Mouse (Mus musculus): ENCODE results near the gene Rpe. TPM values are rescaled to one million over a fixed set of nuclear protein-coding genes. Genes with fewer than 3 reads are reported as not detected.
A peak's percentile ranks its signal among the peaks of the same experiment; 100 is the strongest.

The Rpe gene
- 39.4 and 43.8 TPM in 2 replicates for polyA plus RNA-seq (2015; fragmentation: Nextera tagmentation; extraction: Ambion mirVana)

DNA sequence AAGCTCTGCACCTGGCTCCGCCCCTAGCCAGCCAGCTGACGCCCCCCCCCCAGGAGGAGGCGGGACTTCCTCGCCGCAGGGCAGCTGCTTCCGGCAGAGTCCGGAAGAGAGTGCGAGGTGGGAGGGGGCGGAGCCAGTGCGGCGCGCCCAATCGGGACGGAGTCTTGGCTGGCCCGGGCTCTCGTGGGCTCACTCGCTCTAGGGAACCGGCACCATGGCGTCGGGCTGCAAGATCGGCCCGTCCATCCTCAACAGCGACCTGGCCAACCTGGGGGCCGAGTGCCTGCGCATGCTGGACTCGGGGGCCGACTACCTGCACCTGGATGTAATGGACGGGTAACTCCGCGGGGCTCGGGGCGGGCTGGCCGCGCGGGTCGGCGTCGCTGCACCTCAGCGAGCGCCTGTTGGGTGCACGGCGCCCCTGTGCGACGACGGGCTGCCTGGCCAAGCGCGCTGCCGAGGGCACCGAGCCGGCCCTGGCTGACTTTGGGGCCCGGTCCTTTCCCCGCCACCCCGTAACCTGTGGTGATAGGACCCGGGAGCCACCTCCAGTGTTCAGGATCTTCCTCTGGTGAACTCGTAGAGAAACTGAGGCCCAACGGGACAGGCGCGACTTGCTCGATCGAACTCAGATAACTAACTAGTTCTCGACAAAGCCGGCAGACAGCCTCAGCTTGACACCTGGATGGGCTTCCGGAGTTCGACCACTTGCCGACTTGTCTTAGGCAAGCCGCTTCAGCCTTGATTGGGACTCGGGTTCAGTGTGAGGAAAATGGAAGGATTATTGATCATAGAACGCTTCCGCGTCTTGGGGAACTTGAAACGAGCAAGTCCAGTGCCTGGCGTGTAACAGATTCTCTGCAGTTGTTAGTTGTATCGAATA, at the start of gene Rpe:
Gene Rpe (plus strand): TSS at position 139 of the 883 bp plus-strand sequence.
- H3K27ac ChIP-seq (ENCODE audit: low read length) = peak within 1 kb of the TSS; percentile 68
- no peaks in the 10 kb centered on the region for H3K27me3 ChIP-seq (replicated peaks; ENCODE audit: control insufficient read depth, insufficient read depth, low read length)
- H3K9ac ChIP-seq (replicated peaks; ENCODE audit: low read depth, low read length) = peak within 1 kb of the TSS; percentile 79
- H3K9me3 ChIP-seq (ENCODE audit: control insufficient read depth, low read length) = no peaks in the 10 kb centered on the region
- WGBS = under 1% methylated on average over 73 of the region's 73 CpGs
- peak within 1 kb of the TSS; percentile 71 for H3K4me2 ChIP-seq (ENCODE audit: low read length)
- ATAC-seq = peak; percentile 100
- peak within 1 kb of the TSS; percentile 85 for H3K4me3 ChIP-seq (replicated peaks; ENCODE audit: low read length)
- H3K36me3 ChIP-seq (ENCODE audit: control insufficient read depth, insufficient read depth) = no peaks in the 10 kb centered on the region
- H3K4me1 ChIP-seq (replicated peaks; ENCODE audit: control insufficient read depth, insufficient read depth, low read length) = peaks cover 9% of the 10 kb centered on the region

DNA sequence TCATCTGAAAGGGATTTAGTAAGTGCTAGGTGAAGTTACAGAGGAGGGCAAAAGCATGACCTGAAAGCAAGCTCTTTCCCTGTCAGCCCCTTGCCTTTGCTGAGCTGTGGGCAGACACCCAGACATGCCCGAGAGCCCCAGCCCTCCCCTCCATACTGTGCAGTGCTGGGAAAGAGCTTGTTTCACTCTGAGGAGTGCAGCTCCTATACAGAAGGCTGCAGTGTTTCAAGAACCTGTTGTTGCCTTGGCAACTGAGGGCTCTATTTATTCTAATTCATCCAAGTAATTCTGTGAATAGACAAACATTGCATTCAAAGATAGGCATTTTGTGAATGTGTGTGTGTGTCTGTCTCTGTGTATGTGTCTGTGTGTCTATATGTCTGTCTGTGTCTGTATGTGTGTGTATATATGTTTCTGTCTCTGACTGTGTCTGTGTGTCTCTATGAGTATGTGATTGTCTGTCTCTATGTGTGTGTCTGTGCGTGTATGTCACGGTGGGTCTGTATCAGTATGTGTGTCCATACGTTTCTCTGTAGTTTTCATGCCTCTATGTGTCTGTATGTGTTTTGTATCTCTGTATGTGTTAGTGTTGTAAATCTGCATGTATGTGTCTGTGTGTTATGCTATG, 45.4 kb upstream of the Rpe start:
- Histone ChIP-seq H3K4me1 (replicated peaks; ENCODE audit: control insufficient read depth, insufficient read depth, low read length) (peaks cover 6% of the 10 kb centered on the region), H3K27me3 (replicated peaks; ENCODE audit: control insufficient read depth, insufficient read depth, low read length) (no peaks in the 10 kb centered on the region), H3K9ac (replicated peaks; ENCODE audit: low read depth, low read length) (no peak overlapping the region), H3K27ac (ENCODE audit: low read length) (peak overlapping the region; percentile 46; the same call in 1 of the 2 replicates), H3K9me3 (ENCODE audit: control insufficient read depth, low read length) (no peaks in the 10 kb centered on the region), H3K36me3 (ENCODE audit: control insufficient read depth, insufficient read depth) (no peaks in the 10 kb centered on the region), H3K4me3 (replicated peaks; ENCODE audit: low read length) (no peak overlapping the region), H3K4me2 (ENCODE audit: low read length) (peak overlapping the region; percentile 11; the same call in 1 of the 2 replicates)
- ATAC-seq = peak; percentile 98
- WGBS = 6% methylated on average over 4 of the region's 4 CpGs

DNA sequence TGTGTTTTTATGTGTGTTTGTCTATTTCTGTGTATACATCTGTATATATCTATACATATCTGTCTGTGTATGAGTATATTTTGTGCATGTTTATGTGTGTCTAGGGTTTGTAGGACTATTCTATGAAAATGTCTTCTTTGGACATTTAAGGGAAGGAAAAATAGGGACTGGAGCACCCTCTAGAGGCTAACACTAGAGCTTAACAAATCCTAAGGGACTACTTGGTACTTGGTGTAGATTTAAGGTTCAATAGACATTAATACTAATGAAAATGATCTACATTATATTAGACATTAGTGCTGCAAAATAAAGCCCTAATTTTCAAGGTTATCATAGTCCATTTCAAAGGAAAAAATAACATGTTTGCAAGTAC, 44.9 kb upstream of the Rpe start:
- no peaks in the 10 kb centered on the region for H3K9me3 ChIP-seq (ENCODE audit: control insufficient read depth, low read length)
- H3K4me1 ChIP-seq (replicated peaks; ENCODE audit: control insufficient read depth, insufficient read depth, low read length) = peaks cover 6% of the 10 kb centered on the region
- no peak overlapping the region for H3K9ac ChIP-seq (replicated peaks; ENCODE audit: low read depth, low read length)
- no peaks in the 10 kb centered on the region for H3K36me3 ChIP-seq (ENCODE audit: control insufficient read depth, insufficient read depth)
- ATAC-seq = peak; percentile 82
- no peak overlapping the region for H3K4me2 ChIP-seq (ENCODE audit: low read length)
- no peak overlapping the region for H3K27ac ChIP-seq (ENCODE audit: low read length)
- no peaks in the 10 kb centered on the region for H3K27me3 ChIP-seq (replicated peaks; ENCODE audit: control insufficient read depth, insufficient read depth, low read length)
- no peak overlapping the region for H3K4me3 ChIP-seq (replicated peaks; ENCODE audit: low read length)

DNA sequence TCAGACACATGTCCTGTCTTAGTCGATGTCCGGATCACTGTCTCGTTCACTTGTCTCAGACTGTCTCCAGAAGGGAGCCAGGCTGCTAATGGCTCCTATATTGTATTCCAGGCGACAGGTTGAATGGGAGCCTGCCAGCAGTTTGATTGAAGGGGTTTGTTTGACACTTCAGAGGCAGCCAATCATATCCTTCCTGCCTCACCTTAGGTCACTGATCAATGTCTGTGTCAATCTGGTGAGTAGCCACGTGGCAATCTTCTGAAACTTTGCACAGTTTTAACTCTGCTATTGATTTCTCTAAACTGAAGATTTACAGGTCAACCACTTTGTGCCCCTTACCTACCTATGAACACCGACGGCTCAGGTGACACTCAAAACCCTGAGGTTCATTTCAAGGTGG, 29.2 kb upstream of the Rpe start:
- Histone ChIP-seq H3K9ac (replicated peaks; ENCODE audit: low read depth, low read length) (no peak overlapping the region), H3K9me3 (ENCODE audit: control insufficient read depth, low read length) (no peaks in the 10 kb centered on the region), H3K27me3 (replicated peaks; ENCODE audit: control insufficient read depth, insufficient read depth, low read length) (no peaks in the 10 kb centered on the region), H3K36me3 (ENCODE audit: control insufficient read depth, insufficient read depth) (no peaks in the 10 kb centered on the region), H3K27ac (ENCODE audit: low read length) (no peak overlapping the region), H3K4me1 (replicated peaks; ENCODE audit: control insufficient read depth, insufficient read depth, low read length) (no peaks in the 10 kb centered on the region), H3K4me2 (ENCODE audit: low read length) (no peak overlapping the region), H3K4me3 (replicated peaks; ENCODE audit: low read length) (no peak overlapping the region)
- no peak for ATAC-seq
- WGBS = 62% methylated on average over 7 of the region's 7 CpGs

DNA sequence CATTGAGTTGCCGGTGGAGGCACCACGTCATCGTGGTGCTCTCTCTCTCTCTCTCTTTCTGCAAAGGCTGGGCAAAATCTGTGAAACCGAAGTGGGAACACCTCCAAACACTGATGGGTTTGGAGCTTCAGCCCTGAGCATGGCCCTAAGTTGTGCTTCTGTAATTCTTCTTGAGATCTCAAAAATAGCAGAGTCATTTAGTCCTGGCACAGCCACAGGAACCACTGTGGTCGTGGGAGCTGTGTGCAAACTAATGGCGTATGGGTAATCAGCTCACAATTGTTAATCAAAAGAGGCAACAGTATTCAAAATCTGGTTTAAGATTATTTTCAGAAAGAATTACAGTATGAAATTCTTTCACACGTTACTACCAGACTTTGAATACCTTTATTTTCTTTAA, 27.8 kb upstream of the Rpe start:
- WGBS = 85% methylated on average over 7 of the region's 7 CpGs
- ATAC-seq = no peak
- no peak overlapping the region for H3K4me2 ChIP-seq (ENCODE audit: low read length)

DNA sequence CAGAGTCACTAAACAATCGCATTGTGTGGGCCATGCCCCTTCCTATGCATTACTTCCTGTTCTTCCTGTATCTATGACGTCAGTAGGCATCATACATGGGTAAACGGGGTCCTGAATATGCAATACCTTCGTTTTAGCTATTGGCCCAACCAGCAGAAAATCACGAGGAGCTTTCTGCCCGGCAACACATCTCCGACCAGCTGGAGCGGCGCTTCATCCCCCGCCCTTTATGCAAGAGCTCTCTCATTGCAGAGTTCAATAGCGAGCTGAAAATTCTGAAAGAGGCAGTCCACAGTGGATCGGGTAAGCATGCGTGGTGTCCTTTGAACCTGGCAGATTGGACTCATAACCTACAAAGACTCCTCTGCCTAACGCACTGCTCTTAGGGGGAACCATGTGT, 22.7 kb upstream of the Rpe start:
- Histone ChIP-seq H3K4me2 (ENCODE audit: low read length) (no peak overlapping the region), H3K9me3 (ENCODE audit: control insufficient read depth, low read length) (no peaks in the 10 kb centered on the region), H3K4me3 (replicated peaks; ENCODE audit: low read length) (no peak overlapping the region), H3K27ac (ENCODE audit: low read length) (no peak overlapping the region), H3K4me1 (replicated peaks; ENCODE audit: control insufficient read depth, insufficient read depth, low read length) (no peaks in the 10 kb centered on the region), H3K9ac (replicated peaks; ENCODE audit: low read depth, low read length) (no peak overlapping the region), H3K27me3 (replicated peaks; ENCODE audit: control insufficient read depth, insufficient read depth, low read length) (no peaks in the 10 kb centered on the region), H3K36me3 (ENCODE audit: control insufficient read depth, insufficient read depth) (no peaks in the 10 kb centered on the region)
- ATAC-seq = no peak
- WGBS = 63% methylated on average over 14 of the region's 14 CpGs

More for the DNA sequence above, 27.8 kb upstream of the Rpe start:
- H3K36me3 ChIP-seq (ENCODE audit: control insufficient read depth, insufficient read depth) = no peaks in the 10 kb centered on the region
- no peak overlapping the region for H3K4me3 ChIP-seq (replicated peaks; ENCODE audit: low read length)
- no peak overlapping the region for H3K27ac ChIP-seq (ENCODE audit: low read length)
- no peak overlapping the region for H3K9ac ChIP-seq (replicated peaks; ENCODE audit: low read depth, low read length)
- no peaks in the 10 kb centered on the region for H3K27me3 ChIP-seq (replicated peaks; ENCODE audit: control insufficient read depth, insufficient read depth, low read length)
- no peaks in the 10 kb centered on the region for H3K4me1 ChIP-seq (replicated peaks; ENCODE audit: control insufficient read depth, insufficient read depth, low read length)
- no peaks in the 10 kb centered on the region for H3K9me3 ChIP-seq (ENCODE audit: control insufficient read depth, low read length)

DNA sequence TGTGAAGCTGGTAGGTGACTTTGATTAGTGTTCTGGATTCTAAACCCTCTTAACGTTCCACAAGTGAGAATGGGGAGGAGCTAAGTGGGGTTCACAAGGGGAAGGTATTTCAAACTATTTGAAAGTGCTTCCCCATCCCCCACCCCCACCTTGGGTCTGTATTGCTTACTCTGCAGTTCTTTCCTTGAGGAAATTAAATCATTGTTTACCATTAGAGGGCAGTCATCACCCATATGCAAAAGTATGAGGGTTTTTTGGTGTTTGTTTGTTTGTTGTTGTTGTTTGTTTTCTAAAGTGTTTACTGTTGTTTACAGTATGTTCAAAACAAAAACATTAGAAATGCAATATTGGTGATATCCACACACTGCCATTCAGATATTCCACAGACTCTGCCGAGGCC, 22.0 kb upstream of the Rpe start:
- H3K4me2 ChIP-seq (ENCODE audit: low read length) = no peak overlapping the region
- H3K4me1 ChIP-seq (replicated peaks; ENCODE audit: control insufficient read depth, insufficient read depth, low read length) = no peaks in the 10 kb centered on the region
- H3K9me3 ChIP-seq (ENCODE audit: control insufficient read depth, low read length) = no peaks in the 10 kb centered on the region
- H3K36me3 ChIP-seq (ENCODE audit: control insufficient read depth, insufficient read depth) = no peaks in the 10 kb centered on the region
- no peak overlapping the region for H3K9ac ChIP-seq (replicated peaks; ENCODE audit: low read depth, low read length)
- 12% methylated on average over 2 of the region's 2 CpGs for WGBS
- H3K27ac ChIP-seq (ENCODE audit: low read length) = no peak overlapping the region
- H3K4me3 ChIP-seq (replicated peaks; ENCODE audit: low read length) = no peak overlapping the region
- no peak for ATAC-seq
- no peaks in the 10 kb centered on the region for H3K27me3 ChIP-seq (replicated peaks; ENCODE audit: control insufficient read depth, insufficient read depth, low read length)

DNA sequence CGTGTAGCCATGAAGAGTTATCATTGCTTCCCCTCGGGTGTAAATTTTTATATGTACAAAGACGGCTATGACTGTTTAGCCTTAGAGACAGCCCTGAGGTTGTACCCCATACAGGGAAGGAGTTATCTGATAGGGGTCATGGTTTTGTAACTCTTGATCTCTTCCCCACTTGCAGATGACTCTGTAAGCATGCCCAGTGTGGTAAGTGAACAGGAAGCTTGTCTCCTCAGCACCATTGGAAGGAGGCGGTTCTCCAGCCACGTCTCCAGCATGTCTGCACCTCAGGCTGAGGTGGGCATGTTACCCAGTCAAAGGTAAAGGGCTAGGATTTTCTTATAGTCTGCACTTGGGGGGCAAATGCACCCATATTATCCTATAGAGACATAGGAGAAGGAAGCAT, 17.7 kb upstream of the Rpe start:
- no peak overlapping the region for H3K27ac ChIP-seq (ENCODE audit: low read length)
- no peak overlapping the region for H3K4me2 ChIP-seq (ENCODE audit: low read length)
- no peak for ATAC-seq
- WGBS = 92% methylated on average over 5 of the region's 5 CpGs
- no peaks in the 10 kb centered on the region for H3K9me3 ChIP-seq (ENCODE audit: control insufficient read depth, low read length)
- no peaks in the 10 kb centered on the region for H3K4me1 ChIP-seq (replicated peaks; ENCODE audit: control insufficient read depth, insufficient read depth, low read length)
- H3K9ac ChIP-seq (replicated peaks; ENCODE audit: low read depth, low read length) = no peak overlapping the region
- no peaks in the 10 kb centered on the region for H3K27me3 ChIP-seq (replicated peaks; ENCODE audit: control insufficient read depth, insufficient read depth, low read length)
- H3K36me3 ChIP-seq (ENCODE audit: control insufficient read depth, insufficient read depth) = no peaks in the 10 kb centered on the region
- H3K4me3 ChIP-seq (replicated peaks; ENCODE audit: low read length) = no peak overlapping the region

DNA sequence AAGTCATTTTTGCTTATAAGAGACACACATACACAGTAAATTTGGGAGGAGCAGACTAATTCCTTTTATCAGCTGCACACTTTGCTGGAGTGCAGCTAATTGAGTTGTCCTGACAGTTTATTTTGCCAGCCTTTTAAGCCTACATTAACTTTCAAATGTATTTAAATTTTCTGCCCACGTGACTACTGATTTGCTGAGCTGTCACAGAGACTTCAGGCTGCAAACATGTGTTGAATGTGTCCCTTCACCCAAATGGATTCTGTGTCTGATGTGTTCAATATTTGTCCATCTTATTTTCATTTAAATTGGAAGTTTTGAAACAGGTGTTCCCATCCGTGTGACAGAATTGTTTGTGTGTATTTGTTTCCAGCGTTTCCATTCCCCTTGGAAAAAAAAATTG, 8.9 kb upstream of the Rpe start:
- H3K36me3 ChIP-seq (ENCODE audit: control insufficient read depth, insufficient read depth) = no peaks in the 10 kb centered on the region
- H3K4me2 ChIP-seq (ENCODE audit: low read length) = no peak overlapping the region
- no peak overlapping the region for H3K4me3 ChIP-seq (replicated peaks; ENCODE audit: low read length)
- H3K9ac ChIP-seq (replicated peaks; ENCODE audit: low read depth, low read length) = no peak overlapping the region
- H3K27me3 ChIP-seq (replicated peaks; ENCODE audit: control insufficient read depth, insufficient read depth, low read length) = no peaks in the 10 kb centered on the region
- H3K4me1 ChIP-seq (replicated peaks; ENCODE audit: control insufficient read depth, insufficient read depth, low read length) = peaks cover 13% of the 10 kb centered on the region
- ATAC-seq = peak; percentile 81
- 42% methylated on average over 3 of the region's 3 CpGs for WGBS
- no peaks in the 10 kb centered on the region for H3K9me3 ChIP-seq (ENCODE audit: control insufficient read depth, low read length)
- H3K27ac ChIP-seq (ENCODE audit: low read length) = no peak overlapping the region

Data from forebrain, embryonic 16.5 days (tissue).